Mouse (Mus musculus) cerebellum, postnatal 14 days (tissue): ENCODE measurements at regions not wholly inside any gene's neighbourhood (a gene's known extent, or its start where the extent isn't known, plus 50 kb on each side); places are given as distances from the start of the nearest gene placed in this dataset.
A peak's percentile ranks its signal among the peaks of the same experiment; 100 is the strongest.

Experiments
- DNase-seq, 2 experiments: peaks; one replicate each; pipeline ENCODE4 v3.0.0; 2021; ENCODE audit warnings: mixed read lengths in 2 of 2

GRCm38 (mm10) chrX:77009336-77009735 is 406.6 kb upstream of the Cldn34d start:
- DNase-seq: no peak

DNA sequence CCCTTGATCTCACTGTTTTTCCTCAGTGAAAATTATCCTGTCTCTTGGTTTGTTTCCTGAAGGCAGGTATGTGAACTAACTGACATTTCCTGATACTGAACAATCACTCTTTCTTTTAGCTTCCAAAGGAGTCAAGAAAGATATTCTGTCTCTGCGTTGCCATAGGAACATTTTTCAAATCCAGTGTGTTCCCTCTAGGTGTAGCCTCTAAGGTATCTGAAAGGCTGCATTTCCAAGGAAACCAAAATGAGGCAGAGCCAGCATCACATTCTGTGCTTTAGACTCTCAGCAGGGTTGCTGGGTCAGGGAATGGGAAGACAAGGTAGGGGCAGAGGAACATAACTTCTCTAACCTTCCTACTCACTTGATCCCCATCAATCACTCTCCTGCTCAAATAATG is 411.2 kb upstream of the Cldn34d start:
- DNase-seq: peak in 1 of 2 experiments; percentile 0

DNA sequence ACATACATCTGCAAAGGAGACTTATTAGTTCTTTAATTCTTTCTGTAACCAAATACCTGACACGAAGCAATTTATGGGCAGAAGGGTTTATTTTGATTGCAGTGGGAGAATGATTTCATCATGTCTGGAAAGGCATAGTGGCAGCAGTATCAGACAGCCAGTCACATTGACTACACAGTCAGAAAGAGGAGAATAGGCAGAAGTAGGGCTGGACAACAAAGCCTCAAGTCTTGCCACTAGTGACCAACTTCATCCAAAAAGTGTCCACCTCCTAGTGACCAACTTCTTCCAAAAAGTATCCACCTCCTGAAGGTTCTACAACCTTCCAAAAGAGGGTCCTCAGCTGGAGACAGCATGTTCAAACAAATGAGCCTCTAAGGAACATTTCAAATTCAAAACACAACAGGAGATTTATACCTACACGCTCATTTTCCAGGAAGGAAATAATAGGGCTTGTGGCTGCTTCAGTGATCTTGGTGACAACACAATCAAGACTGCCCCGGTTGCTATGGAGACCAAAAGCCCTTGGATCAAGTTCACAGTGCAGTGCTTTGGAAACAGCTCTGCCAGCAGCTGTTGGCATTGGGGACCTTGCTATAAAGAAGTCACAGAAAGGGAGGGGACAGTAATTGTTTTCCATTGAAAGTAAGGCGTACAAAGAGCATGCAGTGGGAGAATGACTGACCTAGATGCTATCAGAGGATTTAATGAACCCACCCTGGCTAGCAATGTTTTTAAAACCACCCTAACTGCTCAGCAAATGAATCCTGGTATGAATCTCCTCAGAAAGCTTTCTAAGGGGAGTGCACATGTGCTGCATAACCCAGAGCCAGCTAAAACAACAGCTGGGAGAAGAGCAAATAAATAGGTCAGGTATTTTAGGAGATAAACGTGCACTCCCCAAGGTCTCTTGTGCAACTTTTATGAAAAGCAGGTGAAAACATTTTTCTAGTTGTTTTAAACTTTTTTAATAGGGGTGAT is 448.0 kb upstream of the Cldn34d start:
- DNase-seq: peak; percentile 3 to 8

- DNase-seq: no peak
These were observed 449.3 kb upstream of the Cldn34d start for GRCm38 (mm10) chrX:77052036-77052435.

GRCm38 (mm10) chrX:77079776-77080175 is 431.0 kb upstream of the Tbl1x start:
- DNase-seq: no peak

- DNase-seq: no peak
These were observed 428.1 kb upstream of the Tbl1x start for GRCm38 (mm10) chrX:77082716-77083115.

DNA sequence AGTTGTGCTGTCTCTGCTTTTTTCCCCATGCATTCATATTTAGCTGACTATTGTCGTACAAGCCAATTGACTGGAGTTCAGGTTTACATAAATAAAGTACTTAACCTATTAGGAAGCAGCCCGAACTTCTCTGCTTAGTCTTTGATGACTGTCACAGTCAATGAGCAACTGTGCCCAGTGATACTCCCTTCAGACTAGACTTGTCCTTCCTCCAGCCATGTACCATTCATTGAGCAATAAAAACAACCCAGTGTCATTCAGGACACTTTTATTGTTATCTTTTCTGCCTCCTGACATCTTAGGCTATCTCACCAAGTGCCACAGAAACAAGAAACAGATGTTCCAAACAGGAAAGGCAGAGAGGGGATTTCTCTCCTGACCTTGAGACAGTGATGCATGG is 389.1 kb upstream of the Tbl1x start:
- no peak for DNase-seq
